Comparison of ENCODE assay signal across 9 mouse cellular contexts in the genomic region with DNA sequence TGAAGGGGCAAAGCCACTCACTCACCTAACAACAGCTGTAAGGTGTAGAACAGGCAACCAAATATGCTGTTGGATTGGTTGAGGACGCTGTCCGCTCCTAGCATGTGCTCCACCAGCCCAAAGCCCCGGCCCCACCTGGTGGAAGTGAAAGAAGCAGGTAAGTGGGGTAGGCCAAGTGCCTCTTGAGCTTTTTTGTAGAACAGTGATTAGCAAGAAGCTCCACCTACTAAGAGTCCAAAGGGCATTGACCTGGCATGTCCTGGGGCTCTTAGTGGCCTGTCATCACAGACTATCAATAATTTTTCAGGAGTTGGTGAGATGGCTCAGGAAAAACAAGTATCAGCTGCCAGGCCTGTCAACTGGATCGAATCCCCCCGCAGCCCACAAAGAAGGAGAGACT. TPM values are rescaled to one million over a fixed set of nuclear protein-coding genes. Genes with fewer than 3 reads are reported as not detected.
DNase-seq lines count a peak whose midpoint lies in the region; ATAC-seq and TF ChIP-seq lines count a peak whose summit lies in the region.
"Had no signal": no experiment of that assay in that cellular context is flagged by ENCODE, and none has a peak within 500 bp of the region (broad histone marks: within the 10 kb centered on the region; RNA-seq: fewer than 3 reads in every experiment).

No protein-coding gene starts in this region.

- no peak overlapping the region for H3K27ac ChIP-seq in embryonic fibroblast, embryonic 13.5 days (ENCODE audit: insufficient read depth, low read length)
- H3K27ac ChIP-seq in limb, embryonic 13.5 days: no peak overlapping the region
- H3K27ac ChIP-seq in neural tube, embryonic 12.5 days: no peak overlapping the region

- no peaks in the 10 kb centered on the region for H3K4me1 ChIP-seq in embryonic fibroblast, embryonic 13.5 days (ENCODE audit: control insufficient read depth, insufficient read depth, low read length)
- H3K4me1 ChIP-seq in limb, embryonic 13.5 days: peaks cover 15% of the 10 kb centered on the region
- peaks cover 12% of the 10 kb centered on the region for H3K4me1 ChIP-seq in neural tube, embryonic 12.5 days

- H3K27me3 ChIP-seq in limb, embryonic 13.5 days: peaks cover 4% of the 10 kb centered on the region; the same call in 1 of the 2 replicates
- H3K27me3 ChIP-seq in neural tube, embryonic 12.5 days (replicated peaks): no peaks in the 10 kb centered on the region

- peak overlapping the region; percentile 64 for H3K4me3 ChIP-seq in embryonic fibroblast, embryonic 13.5 days (ENCODE audit: insufficient read depth, low read length)
- peak overlapping the region; percentile 64 for H3K4me3 ChIP-seq in limb, embryonic 13.5 days
- no peak overlapping the region for H3K4me3 ChIP-seq in neural tube, embryonic 12.5 days

- 79% methylated on average over 5 of the region's 5 CpGs for WGBS in limb, embryonic 13.5 days
- 86% methylated on average over 5 of the region's 5 CpGs for WGBS in neural tube, embryonic 12.5 days

- H3K36me3 ChIP-seq in limb, embryonic 13.5 days: peaks cover 35% of the 10 kb centered on the region
- peaks cover 28% of the 10 kb centered on the region for H3K36me3 ChIP-seq in neural tube, embryonic 12.5 days

- no peak for TF ChIP-seq CTCF in embryonic fibroblast, embryonic 13.5 days (IDR thresholded peaks at IDR 0.05; ENCODE audit: borderline replicate concordance, insufficient read depth, low read length)

- no peak for TF ChIP-seq POLR2A in embryonic fibroblast, embryonic 13.5 days (IDR thresholded peaks at IDR 0.05; ENCODE audit: low read depth, low read length)

- no peaks in the 10 kb centered on the region for H3K9me3 ChIP-seq in limb, embryonic 13.5 days
- no peaks in the 10 kb centered on the region for H3K9me3 ChIP-seq in neural tube, embryonic 12.5 days

- no peak for ATAC-seq in limb, embryonic 13.5 days (ENCODE audit: low FRiP score, low read depth)
- ATAC-seq in neural tube, embryonic 12.5 days (ENCODE audit: low FRiP score, low read depth): no peak
- ATAC-seq in inflammation-experienced regulatory T-cells, adult 6 months: no peak

- H3K4me2 ChIP-seq in limb, embryonic 13.5 days (replicated peaks): peak overlapping the region; percentile 83
- peak overlapping the region; percentile 72 for H3K4me2 ChIP-seq in neural tube, embryonic 12.5 days (replicated peaks)

- peak; percentile 32 for DNase-seq in kidney, adult 18-20 months
- DNase-seq in kidney, postnatal 14 days: no peak
- DNase-seq in urinary bladder, postnatal 25 days (ENCODE audit: low spot score): no peak
- DNase-seq in layer of hippocampus, postnatal 10 days (ENCODE audit: low spot score in 2 of 2): no peak

- H3K9ac ChIP-seq in limb, embryonic 13.5 days: peak overlapping the region; percentile 81
- H3K9ac ChIP-seq in neural tube, embryonic 12.5 days: no peak overlapping the region

RNA-seq across cellular contexts. Expression of gene Gm21974, which starts 0.8 kb away (rescaled TPM):
- not detected in 2 replicates for polyA plus RNA-seq in embryonic fibroblast, embryonic 13.5 days (2011; ENCODE audit: insufficient read length, low read depth, missing spikeins)
- polyA plus RNA-seq in limb, embryonic 13.5 days (2015; fragmentation: Nextera tagmentation; extraction: Ambion mirVana): not detected in 2 replicates
- polyA plus RNA-seq in neural tube, embryonic 12.5 days (2016; fragmentation: Nextera tagmentation; extraction: Ambion mirVana): not detected in 2 replicates
- not detected for total RNA-seq in layer of hippocampus, postnatal 10 days (2021)
- not detected for polyA plus RNA-seq in inflammation-experienced regulatory T-cells, adult 6 months (2017; shearing (Covaris generic))
- polyA plus RNA-seq: gonadal fat pad, adult 2 months had no signal

RNA-seq across cellular contexts. Expression of gene Vkorc1, which starts 0.9 kb away (rescaled TPM):
- 107 and 146 TPM in 2 replicates for polyA plus RNA-seq in embryonic fibroblast, embryonic 13.5 days (2011; ENCODE audit: insufficient read length, low read depth, missing spikeins)
- 159 and 174 TPM in 2 replicates for polyA plus RNA-seq in limb, embryonic 13.5 days (2015; fragmentation: Nextera tagmentation; extraction: Ambion mirVana)
- polyA plus RNA-seq in neural tube, embryonic 12.5 days (2016; fragmentation: Nextera tagmentation; extraction: Ambion mirVana): 55.2 and 57.5 TPM in 2 replicates
- total RNA-seq in layer of hippocampus, postnatal 10 days (2021): 10 to 100 TPM; 25.0 to 26.3 TPM
- 10 to 100 TPM; 22.2 to 56.5 (median 56.1) TPM for polyA plus RNA-seq in inflammation-experienced regulatory T-cells, adult 6 months (2017; shearing (Covaris generic))

RNA-seq across cellular contexts. Expression of gene Prss53, which starts 3.7 kb away (rescaled TPM):
- 0.65 and 0.77 TPM in 2 replicates for polyA plus RNA-seq in embryonic fibroblast, embryonic 13.5 days (2011; ENCODE audit: insufficient read length, low read depth, missing spikeins)
- 1.9 and 2.1 TPM in 2 replicates for polyA plus RNA-seq in limb, embryonic 13.5 days (2015; fragmentation: Nextera tagmentation; extraction: Ambion mirVana)
- polyA plus RNA-seq in neural tube, embryonic 12.5 days (2016; fragmentation: Nextera tagmentation; extraction: Ambion mirVana): 0.98 and 1.1 TPM in 2 replicates
- total RNA-seq in layer of hippocampus, postnatal 10 days (2021): 1 to 10 TPM in 1 of 2 experiments, under 1 TPM in 1; 0.96 to 1.1 TPM
- under 1 TPM in 2 of 3 experiments, not detected in 1; 0.54 TPM for polyA plus RNA-seq in inflammation-experienced regulatory T-cells, adult 6 months (2017; shearing (Covaris generic))

RNA-seq across cellular contexts. Expression of gene Bckdk, which starts 9.4 kb away (rescaled TPM):
- 57.3 and 63.5 TPM in 2 replicates for polyA plus RNA-seq in embryonic fibroblast, embryonic 13.5 days (2011; ENCODE audit: insufficient read length, low read depth, missing spikeins)
- 84.9 and 85.3 TPM in 2 replicates for polyA plus RNA-seq in limb, embryonic 13.5 days (2015; fragmentation: Nextera tagmentation; extraction: Ambion mirVana)
- polyA plus RNA-seq in neural tube, embryonic 12.5 days (2016; fragmentation: Nextera tagmentation; extraction: Ambion mirVana): 74.1 and 79.1 TPM in 2 replicates
- total RNA-seq in layer of hippocampus, postnatal 10 days (2021): 10 to 100 TPM; 45.9 to 48.6 TPM
- polyA plus RNA-seq in inflammation-experienced regulatory T-cells, adult 6 months (2017; shearing (Covaris generic)): 10 to 100 TPM; 64.4 to 75.5 (median 66.0) TPM

RNA-seq across cellular contexts. Expression of gene Kat8, which starts 17.8 kb away (rescaled TPM):
- polyA plus RNA-seq in embryonic fibroblast, embryonic 13.5 days (2011; ENCODE audit: insufficient read length, low read depth, missing spikeins): 19.8 and 24.5 TPM in 2 replicates
- polyA plus RNA-seq in limb, embryonic 13.5 days (2015; fragmentation: Nextera tagmentation; extraction: Ambion mirVana): 44.2 and 47.8 TPM in 2 replicates
- 50.9 and 51.0 TPM in 2 replicates for polyA plus RNA-seq in neural tube, embryonic 12.5 days (2016; fragmentation: Nextera tagmentation; extraction: Ambion mirVana)
- 10 to 100 TPM; 25.8 to 28.2 TPM for total RNA-seq in layer of hippocampus, postnatal 10 days (2021)
- 10 to 100 TPM; 18.5 to 41.8 (median 34.5) TPM for polyA plus RNA-seq in inflammation-experienced regulatory T-cells, adult 6 months (2017; shearing (Covaris generic))
